Mouse (Mus musculus): Measurements from ENCODE around the gene Olfr152. TPM values are rescaled to one million over a fixed set of nuclear protein-coding genes. Genes with fewer than 3 reads are reported as not detected.

Gene Olfr152
- total RNA-seq (2015): not detected in 2 replicates
- total RNA-seq (2017): not detected in 2 replicates

GRCm38 (mm10) chr2:87779183-87779582 is at the start of gene Olfr152:
Gene Olfr152 (plus strand): TSS chr2:87779483.
- no peak for ATAC-seq (replicated peaks; ENCODE audit: poor library complexity)

DNA sequence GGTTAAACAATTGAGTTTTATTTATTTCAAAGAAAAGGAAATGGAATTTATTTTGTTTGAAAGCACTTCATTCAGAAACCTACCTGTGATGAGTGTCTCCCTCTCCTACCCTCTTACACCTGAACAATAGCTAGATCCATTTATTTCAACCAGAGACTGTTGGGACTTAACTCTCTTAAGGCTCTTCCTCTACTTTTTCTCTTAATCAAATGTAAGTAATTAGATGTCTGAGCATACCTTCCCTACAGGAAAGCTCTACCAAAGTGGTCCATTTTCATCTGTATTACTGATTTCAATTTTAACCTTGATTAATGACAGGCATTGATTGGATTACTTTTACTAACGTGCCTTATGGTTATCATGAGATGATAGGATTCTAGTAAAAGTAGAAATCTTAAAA is 39.4 kb upstream of the Olfr152 start, which contains the start of gene Olfr1138:
Olfr1138 (minus strand) TSS at position 101 of the 400 bp plus-strand sequence.
- no peak for ATAC-seq (replicated peaks; ENCODE audit: poor library complexity)

DNA sequence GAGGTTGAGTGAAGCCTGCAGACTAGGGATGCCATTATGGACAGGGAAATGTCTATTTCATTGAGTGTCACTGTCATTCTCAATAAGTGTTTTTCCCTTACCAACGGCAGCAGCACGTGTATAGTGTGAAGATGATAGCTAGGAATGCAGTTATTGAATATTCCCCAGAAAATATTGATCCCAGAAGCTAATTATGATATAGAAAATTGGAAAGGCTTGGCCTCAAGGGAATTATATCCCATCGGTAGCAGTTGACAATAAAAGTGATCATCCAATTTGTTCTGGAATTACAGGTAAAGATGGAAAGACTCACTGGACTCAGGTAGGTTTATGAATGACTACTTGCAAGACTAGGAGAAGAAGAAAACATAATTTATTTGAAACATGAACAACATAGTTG is 35.8 kb upstream of the Olfr152 start, which contains the start of gene Olfr1140:
Olfr1140 (plus strand) TSS at position 301 of the 400 bp plus-strand sequence.
- no peak for ATAC-seq (replicated peaks; ENCODE audit: poor library complexity)

- no peak for ATAC-seq (replicated peaks; ENCODE audit: poor library complexity)
These were observed 25.4 kb upstream of the Olfr152 start, which contains the start of gene Olfr1141 for GRCm38 (mm10) chr2:87753891-87754290. Gene Olfr1141 (minus strand): TSS chr2:87753991.

GRCm38 (mm10) chr2:87776143-87776542 is 3.1 kb upstream of the Olfr152 start:
- no peak for ATAC-seq (replicated peaks; ENCODE audit: poor library complexity)

GRCm38 (mm10) chr2:87800292-87800691 is 21.0 kb downstream of the Olfr152 start, which contains the start of gene Olfr1143:
Gene Olfr1143 (plus strand): TSS chr2:87800592.
- ATAC-seq (replicated peaks; ENCODE audit: poor library complexity): no peak

- ATAC-seq (replicated peaks; ENCODE audit: poor library complexity): no peak
These were observed 30.2 kb downstream of the Olfr152 start, which contains the start of gene Olfr1145 for GRCm38 (mm10) chr2:87809522-87809921. Gene Olfr1145 (plus strand): TSS chr2:87809822.

DNA sequence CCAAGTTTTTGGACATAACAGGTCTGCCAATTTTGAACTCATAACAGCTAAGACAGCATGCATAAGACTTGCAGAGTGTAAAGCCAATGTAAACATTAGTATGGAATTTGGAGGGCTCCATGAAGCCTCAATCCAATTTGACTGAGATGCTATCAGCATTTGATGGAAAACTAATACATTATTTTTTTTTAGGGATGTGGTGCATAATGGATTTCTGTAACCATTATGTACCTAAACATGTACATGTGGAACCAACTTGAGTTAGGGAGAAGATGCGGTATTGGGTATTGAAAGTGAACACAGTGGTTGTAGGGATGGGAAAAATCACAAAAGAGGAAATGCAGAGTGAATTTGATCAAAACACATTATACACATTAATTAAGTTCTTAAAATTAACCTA is 51.0 kb downstream of the Olfr152 start, which contains the start of gene Olfr1148:
Olfr1148 (plus strand) TSS at position 301 of the 400 bp plus-strand sequence.
- no peak for ATAC-seq (replicated peaks; ENCODE audit: poor library complexity)

Other genes starting within 250 kb of the Olfr152 start
- not detected in 2 replicates for gene Olfr153, start 247.7 kb upstream of the Olfr152 start, total RNA-seq (2015)
- not detected in 2 replicates for gene Olfr153, start 247.7 kb upstream of the Olfr152 start, total RNA-seq (2017)
- not detected in 2 replicates for gene Olfr1128, start 233.9 kb upstream of the Olfr152 start, total RNA-seq (2015)
- gene Olfr1128, start 233.9 kb upstream of the Olfr152 start, total RNA-seq (2017): not detected in 2 replicates
- gene Olfr1129, start 205.6 kb upstream of the Olfr152 start, total RNA-seq (2015): not detected in 2 replicates
- not detected in 2 replicates for gene Olfr1129, start 205.6 kb upstream of the Olfr152 start, total RNA-seq (2017)
- not detected in 2 replicates for gene Olfr1130, start 173.3 kb upstream of the Olfr152 start, total RNA-seq (2015)
- gene Olfr1130, start 173.3 kb upstream of the Olfr152 start, total RNA-seq (2017): not detected in 2 replicates
- gene Olfr1131, start 152.4 kb upstream of the Olfr152 start, total RNA-seq (2015): not detected in 2 replicates
- not detected in 2 replicates for gene Olfr1131, start 152.4 kb upstream of the Olfr152 start, total RNA-seq (2017)
- gene Olfr1132, start 141.9 kb upstream of the Olfr152 start, total RNA-seq (2015): not detected in 2 replicates
- not detected in 2 replicates for gene Olfr1132, start 141.9 kb upstream of the Olfr152 start, total RNA-seq (2017)
- gene Olfr1133, start 132.1 kb upstream of the Olfr152 start, total RNA-seq (2015): not detected in 2 replicates
- gene Olfr1133, start 132.1 kb upstream of the Olfr152 start, total RNA-seq (2017): not detected in 2 replicates
- not detected in 2 replicates for gene Olfr1134, start 121.0 kb upstream of the Olfr152 start, total RNA-seq (2015)
- not detected in 2 replicates for gene Olfr1134, start 121.0 kb upstream of the Olfr152 start, total RNA-seq (2017)
- not detected in 2 replicates for gene Olfr1135, start 105.8 kb upstream of the Olfr152 start, total RNA-seq (2015)
- gene Olfr1135, start 105.8 kb upstream of the Olfr152 start, total RNA-seq (2017): not detected in 2 replicates
- not detected in 2 replicates for gene Olfr1136, start 85.5 kb upstream of the Olfr152 start, total RNA-seq (2015)
- not detected in 2 replicates for gene Olfr1136, start 85.5 kb upstream of the Olfr152 start, total RNA-seq (2017)
- not detected in 2 replicates for gene Olfr1137, start 66.3 kb upstream of the Olfr152 start, total RNA-seq (2015)
- gene Olfr1137, start 66.3 kb upstream of the Olfr152 start, total RNA-seq (2017): not detected in 2 replicates
- not detected in 2 replicates for gene Olfr1138, start 39.5 kb upstream of the Olfr152 start, total RNA-seq (2015)
- not detected in 2 replicates for gene Olfr1138, start 39.5 kb upstream of the Olfr152 start, total RNA-seq (2017)
- not detected in 2 replicates for gene Olfr1140, start 35.7 kb upstream of the Olfr152 start, total RNA-seq (2015)
- gene Olfr1140, start 35.7 kb upstream of the Olfr152 start, total RNA-seq (2017): not detected in 2 replicates
- not detected in 2 replicates for gene Olfr1141, start 25.5 kb upstream of the Olfr152 start, total RNA-seq (2015)
- gene Olfr1141, start 25.5 kb upstream of the Olfr152 start, total RNA-seq (2017): not detected in 2 replicates
- gene Olfr1143, start 21.1 kb downstream of the Olfr152 start, total RNA-seq (2015): not detected in 2 replicates
- gene Olfr1143, start 21.1 kb downstream of the Olfr152 start, total RNA-seq (2017): not detected in 2 replicates
- gene Olfr1145, start 30.3 kb downstream of the Olfr152 start, total RNA-seq (2015): not detected in 2 replicates
- not detected in 2 replicates for gene Olfr1145, start 30.3 kb downstream of the Olfr152 start, total RNA-seq (2017)
- not detected in 2 replicates for gene Olfr1148, start 51.0 kb downstream of the Olfr152 start, total RNA-seq (2015)
- not detected in 2 replicates for gene Olfr1148, start 51.0 kb downstream of the Olfr152 start, total RNA-seq (2017)
- not detected in 2 replicates for gene Olfr1150-ps1, start 64.5 kb downstream of the Olfr152 start, total RNA-seq (2015)
- gene Olfr1150-ps1, start 64.5 kb downstream of the Olfr152 start, total RNA-seq (2017): not detected in 2 replicates
- not detected in 2 replicates for gene Olfr1151, start 76.4 kb downstream of the Olfr152 start, total RNA-seq (2015)
- gene Olfr1151, start 76.4 kb downstream of the Olfr152 start, total RNA-seq (2017): not detected in 2 replicates
- not detected in 2 replicates for gene Olfr1152, start 87.0 kb downstream of the Olfr152 start, total RNA-seq (2015)
- not detected in 2 replicates for gene Olfr1152, start 87.0 kb downstream of the Olfr152 start, total RNA-seq (2017)
- not detected in 2 replicates for gene Olfr1153, start 115.5 kb downstream of the Olfr152 start, total RNA-seq (2015)
- gene Olfr1153, start 115.5 kb downstream of the Olfr152 start, total RNA-seq (2017): not detected in 2 replicates
- not detected in 2 replicates for gene Olfr1154, start 125.7 kb downstream of the Olfr152 start, total RNA-seq (2015)
- not detected in 2 replicates for gene Olfr1154, start 125.7 kb downstream of the Olfr152 start, total RNA-seq (2017)
- gene Olfr1155, start 165.7 kb downstream of the Olfr152 start, total RNA-seq (2015): not detected in 2 replicates
- not detected in 2 replicates for gene Olfr1155, start 165.7 kb downstream of the Olfr152 start, total RNA-seq (2017)
- not detected in 2 replicates for gene Olfr1156, start 173.6 kb downstream of the Olfr152 start, total RNA-seq (2015)
- gene Olfr1156, start 173.6 kb downstream of the Olfr152 start, total RNA-seq (2017): not detected in 2 replicates
- gene Olfr1157, start 188.8 kb downstream of the Olfr152 start, total RNA-seq (2015): not detected in 2 replicates
- gene Olfr1157, start 188.8 kb downstream of the Olfr152 start, total RNA-seq (2017): not detected in 2 replicates
- gene Olfr74, start 195.2 kb downstream of the Olfr152 start, total RNA-seq (2015): not detected in 2 replicates
- not detected in 2 replicates for gene Olfr74, start 195.2 kb downstream of the Olfr152 start, total RNA-seq (2017)
- gene Olfr1158, start 210.6 kb downstream of the Olfr152 start, total RNA-seq (2015): not detected in 2 replicates
- gene Olfr1158, start 210.6 kb downstream of the Olfr152 start, total RNA-seq (2017): not detected in 2 replicates
- not detected in 2 replicates for gene Olfr1160, start 228.8 kb downstream of the Olfr152 start, total RNA-seq (2015)
- gene Olfr1160, start 228.8 kb downstream of the Olfr152 start, total RNA-seq (2017): not detected in 2 replicates
- gene Olfr1161, start 243.3 kb downstream of the Olfr152 start, total RNA-seq (2015): not detected in 2 replicates
- not detected in 2 replicates for gene Olfr1161, start 243.3 kb downstream of the Olfr152 start, total RNA-seq (2017)

Measured in megakaryocyte progenitor cell, adult 5-6 weeks (primary cell).